Mouse (Mus musculus) cerebellum, adult 2 months (tissue): Measurements from ENCODE around the gene Pirt.

Source experiments
- CTCF ChIP-seq: fragments of 200-500 bp; IDR thresholded peaks from 2 replicates; pipeline ENCODE4 v1.5.1; 2011; ENCODE audit warnings: low read depth, mild to moderate bottlenecking, control low read depth, low read length, moderate library complexity, borderline replicate concordance; ENCODE audit not compliant: insufficient read depth
- POLR2A ChIP-seq: fragments of 200-500 bp; IDR thresholded peaks from 2 replicates; pipeline ENCODE4 v1.6.1; 2011; ENCODE audit warnings: low read length, control low read depth, borderline replicate concordance; ENCODE audit not compliant: insufficient read depth

- TF ChIP-seq CTCF, result no peak
- no peak for TF ChIP-seq POLR2A
Observed at GRCm38 (mm10) chr11:66892536-66892935, 19.2 kb upstream of the Pirt start.
